Comparison of ENCODE assay signal across 8 mouse cellular contexts in the genomic region with DNA sequence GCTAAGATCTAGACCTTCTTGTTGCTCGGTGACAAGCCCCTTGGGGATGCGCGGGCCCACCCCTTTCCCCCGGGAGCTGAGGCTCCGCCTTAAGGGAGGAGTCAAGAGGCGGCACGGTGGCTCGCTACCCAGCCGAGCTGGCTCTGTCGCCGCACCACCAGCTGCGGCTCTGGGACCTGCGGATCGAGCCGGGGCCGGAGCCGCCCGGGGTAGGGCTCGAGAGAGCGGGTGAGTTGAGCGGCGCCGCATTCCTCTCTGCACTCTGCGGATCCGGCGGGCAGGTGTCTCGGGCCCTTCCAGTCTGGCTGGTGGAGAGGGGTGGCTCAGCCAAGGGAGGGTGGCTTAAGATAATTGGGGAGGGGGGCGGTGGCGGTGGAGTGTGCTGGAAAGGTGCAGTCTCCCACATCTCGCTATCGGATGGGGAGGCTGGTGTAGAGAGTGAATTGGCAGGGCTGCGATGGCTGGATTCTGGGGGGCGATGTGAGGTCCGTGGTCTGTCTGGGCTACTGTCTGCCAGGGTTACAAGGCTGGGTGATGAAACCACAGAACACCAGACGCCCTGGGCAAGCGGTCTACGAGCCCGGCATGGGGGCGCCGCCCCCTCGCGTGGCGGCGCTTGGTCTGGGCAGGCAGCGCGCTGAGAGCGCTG. TPM values are rescaled to one million over a fixed set of nuclear protein-coding genes. Genes with fewer than 3 reads are reported as not detected.
A peak's percentile ranks its signal among the peaks of the same experiment; 100 is the strongest.
DNase-seq lines count a peak whose midpoint lies in the region; ATAC-seq lines count a peak whose summit lies in the region.

No protein-coding gene starts in this region.

- H3K27ac ChIP-seq in hindbrain, embryonic 14.5 days: peak overlapping the region; percentile 64

- peak overlapping the region; percentile 81 for H3K9ac ChIP-seq in hindbrain, embryonic 14.5 days

- peak; percentile 50 to 61 for DNase-seq in CD8-positive naive resting alpha-beta T cell, adult 2 months (ENCODE audit: low read depth in 2 of 2, low spot score in 2 of 2)
- peak; percentile 92 for DNase-seq in brain, adult 2 months (ENCODE audit: low read depth, low spot score)
- DNase-seq in frontal cortex, postnatal 10 days (ENCODE audit: low spot score in 2 of 2): peak; percentile 62 to 68
- DNase-seq in hindbrain, embryonic 14.5 days (ENCODE audit: low spot score): peak; percentile 78
- peak; percentile 79 to 81 for DNase-seq in layer of hippocampus, postnatal 36 days
- peak; percentile 68 for DNase-seq in lung, postnatal 14 days
- peak; percentile 83 for DNase-seq in retina, postnatal 1 day
- DNase-seq in thymus, postnatal 4 days: peak; percentile 88

- peak; percentile 78 for ATAC-seq in hindbrain, embryonic 14.5 days (ENCODE audit: low FRiP score)

- H3K4me2 ChIP-seq in hindbrain, embryonic 14.5 days (replicated peaks): peak overlapping the region; percentile 99

- H3K27me3 ChIP-seq in hindbrain, embryonic 14.5 days (ENCODE audit: control insufficient read depth, insufficient read depth, low read length): peaks cover 11% of the 10 kb centered on the region

- no peaks in the 10 kb centered on the region for H3K36me3 ChIP-seq in hindbrain, embryonic 14.5 days (replicated peaks; ENCODE audit: control insufficient read depth, insufficient read depth)

- WGBS in hindbrain, embryonic 14.5 days: under 1% methylated on average over 46 of the region's 47 CpGs

- no peaks in the 10 kb centered on the region for H3K9me3 ChIP-seq in hindbrain, embryonic 14.5 days (ENCODE audit: control insufficient read depth, low read length)

- peak overlapping the region; percentile 68 for H3K4me3 ChIP-seq in hindbrain, embryonic 14.5 days (replicated peaks; ENCODE audit: low read length)

- 0 out of 2 replicates have a peak, but pooled peaks cover 10% of the 10 kb centered on the region for H3K4me1 ChIP-seq in hindbrain, embryonic 14.5 days (replicated peaks; ENCODE audit: control insufficient read depth, insufficient read depth, low read length)

RNA-seq across cellular contexts. Expression of gene Ppp1r16b, which starts 1.9 kb away (rescaled TPM):
- 20.0 and 20.8 TPM in 2 replicates for polyA plus RNA-seq in hindbrain, embryonic 14.5 days (2014; fragmentation: Nextera tagmentation; extraction: Ambion mirVana)
- 100 to 1,000 TPM; 135 to 156 TPM for total RNA-seq in layer of hippocampus, postnatal 36 days (2021)

RNA-seq across cellular contexts. Expression of gene Actr5, which starts 42.5 kb away (rescaled TPM):
- polyA plus RNA-seq in hindbrain, embryonic 14.5 days (2014; fragmentation: Nextera tagmentation; extraction: Ambion mirVana): 14.6 TPM in 2 replicates
- 10 to 100 TPM in 1 of 2 experiments, 1 to 10 TPM in 1; 9.9 to 13.1 TPM for total RNA-seq in layer of hippocampus, postnatal 36 days (2021)

RNA-seq across cellular contexts. Expression of gene Slc32a1, which starts 56.6 kb away (rescaled TPM):
- polyA plus RNA-seq in hindbrain, embryonic 14.5 days (2014; fragmentation: Nextera tagmentation; extraction: Ambion mirVana): 8.7 and 11.5 TPM in 2 replicates
- 10 to 100 TPM; 65.9 to 69.9 TPM for total RNA-seq in layer of hippocampus, postnatal 36 days (2021)

Comparison
In these comparisons a context has a peak if more than half of its experiments do, and no peak if none do; other contexts are left out.
1. Peak in every context shown above with its lines: DNase-seq, ATAC-seq, H3K4me3 ChIP-seq and H3K27ac ChIP-seq.